Mouse (Mus musculus) gastrocnemius, postnatal 36 days (tissue): ENCODE measurements around the gene Tlk2. TPM values are rescaled to one million over a fixed set of nuclear protein-coding genes. Genes with fewer than 3 reads are reported as not detected.

Experiments used
- DNase-seq, 2 experiments: peaks; one replicate each; pipeline ENCODE4 v3.0.0; 2022
- intact Hi-C: fragments of 180-260 bp; cut with DNase I; formaldehyde crosslinking; loops from one replicate; pipeline ENCODE4 v1.15.1; 2025
- total RNA-seq, 2 experiments: library from RNA; stranded (reverse); gene quantifications; 2 replicates each; pipeline ENCODE4 v1.2.3; 2021

The Tlk2 gene
- total RNA-seq, 2 experiments from 2014 or later: 37.4 to 41.1 TPM

DNA sequence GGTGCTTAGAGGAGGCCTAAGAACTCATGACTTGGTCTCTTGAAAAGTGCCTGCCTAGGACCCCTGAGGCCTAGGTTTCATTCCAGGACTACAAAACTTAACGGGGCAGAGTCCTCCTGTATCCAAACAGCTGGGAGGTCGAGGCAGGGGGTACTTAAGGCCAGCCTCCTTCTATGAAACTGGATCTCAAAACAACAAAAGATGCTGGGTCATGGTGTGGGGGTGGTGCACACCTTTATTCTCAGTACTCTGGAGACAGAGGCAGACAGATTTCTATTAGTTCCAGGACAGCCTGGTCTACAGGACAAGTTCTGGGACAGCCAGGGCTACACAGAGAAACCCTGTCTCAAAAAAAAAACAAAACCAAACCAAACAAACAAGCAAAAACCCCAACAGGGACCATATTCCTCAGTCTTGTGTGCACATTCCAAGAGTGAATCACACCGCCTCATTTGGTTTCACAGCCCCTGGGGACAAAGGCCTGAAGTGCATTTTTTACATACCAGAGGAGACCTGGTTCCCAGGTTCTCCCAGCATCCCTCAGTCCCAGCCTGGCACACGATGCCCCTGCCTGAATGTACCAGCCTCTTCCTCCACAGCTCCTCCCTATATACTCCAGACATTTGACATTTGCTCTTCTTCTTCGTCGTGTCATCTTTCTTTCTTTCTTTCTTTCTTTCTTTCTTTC, 18.8 kb upstream of the Tlk2 start:
- no peak for DNase-seq
- intact Hi-C loops: no loop called here

DNA sequence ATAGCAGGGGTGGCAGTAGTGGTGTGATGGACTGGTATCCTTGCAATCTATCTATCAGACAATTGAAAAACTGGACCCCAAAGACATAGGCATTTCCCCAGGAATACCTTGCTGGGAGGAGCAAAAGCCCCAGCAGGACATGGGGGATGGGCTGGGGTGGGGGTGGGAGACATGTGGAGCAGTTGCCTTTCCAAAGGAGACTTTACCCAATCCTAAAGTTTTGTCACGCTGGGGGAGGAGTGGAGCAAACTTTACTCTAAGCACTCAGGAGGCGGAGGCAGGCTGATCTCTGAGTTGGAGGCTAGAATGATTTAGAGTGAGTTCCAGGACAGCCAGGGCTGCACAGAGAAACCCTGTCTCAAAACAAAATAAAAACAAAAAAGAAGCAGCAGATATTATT, 17.2 kb upstream of the Tlk2 start:
- no peak for DNase-seq
- intact Hi-C loops: no loop called here

DNA sequence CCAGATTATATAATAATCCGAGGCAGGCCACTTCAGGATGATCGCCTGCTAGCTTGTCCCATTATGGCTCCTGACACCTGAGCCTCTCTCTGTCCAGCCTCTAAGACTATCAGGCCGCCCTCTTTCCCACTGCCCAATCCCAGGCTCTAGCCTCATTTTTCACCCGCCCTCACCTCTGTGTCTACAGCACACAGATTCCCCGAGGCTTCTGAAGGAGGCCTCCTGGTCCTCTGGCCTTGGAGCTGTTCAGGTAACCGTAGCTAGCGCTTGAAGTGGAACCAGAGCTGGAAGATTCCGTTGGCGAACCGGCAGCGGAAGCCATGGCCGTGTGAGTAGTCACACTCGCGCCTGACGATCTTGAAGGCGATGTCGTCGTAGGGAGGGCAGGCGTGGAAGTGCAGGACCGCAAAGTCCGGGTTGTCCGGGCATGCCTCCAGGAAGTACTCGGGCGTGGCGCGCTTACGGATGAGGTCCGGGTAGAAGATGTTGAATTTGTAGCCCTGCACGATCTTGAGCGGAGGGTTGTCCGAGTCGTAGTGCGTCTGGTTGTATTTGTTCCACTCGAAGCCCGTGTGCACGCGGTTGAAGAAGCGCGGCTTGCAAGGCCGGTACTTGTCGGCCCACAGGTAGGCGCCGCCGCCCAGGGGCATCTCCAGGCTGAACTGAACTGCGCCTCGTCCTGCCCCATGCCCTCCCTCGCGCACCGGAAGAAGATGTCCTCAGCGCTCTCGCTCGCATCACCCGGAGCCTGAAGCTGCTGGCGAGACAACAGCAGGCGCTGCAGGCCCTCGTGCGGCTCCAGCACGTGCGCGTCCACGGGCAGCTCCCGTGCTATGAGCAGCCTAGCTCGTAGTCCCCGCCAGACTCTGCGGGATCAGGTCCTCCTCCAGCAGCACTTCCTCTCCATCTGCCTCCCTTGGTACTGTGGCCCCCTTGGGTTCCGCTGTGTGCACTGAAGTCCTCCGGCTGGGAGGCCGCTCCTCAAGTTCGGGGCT, 13.8 kb upstream of the Tlk2 start:
- no peak for DNase-seq
- intact Hi-C loops: no loop called here

DNA sequence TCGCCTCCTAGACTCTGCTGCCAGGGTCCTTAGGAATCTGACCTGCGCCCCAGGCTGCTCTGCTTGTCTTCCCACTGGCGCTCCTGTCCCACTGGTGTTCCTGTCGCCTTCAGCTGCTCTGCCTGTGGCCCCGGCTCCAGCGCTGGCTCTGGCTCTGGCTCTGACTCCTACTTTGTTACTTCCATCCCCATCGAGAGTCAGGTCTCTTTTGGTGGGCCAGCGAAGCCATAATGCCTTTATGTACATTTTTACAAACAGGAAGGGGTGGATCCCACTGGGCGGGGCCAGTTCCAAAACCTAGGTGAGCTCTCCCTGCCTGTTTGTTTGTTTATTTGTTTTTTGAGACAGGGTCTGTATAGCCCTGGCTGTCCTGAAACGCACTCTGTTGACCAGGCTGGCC, 11.8 kb upstream of the Tlk2 start:
- intact Hi-C loops: no loop called here
- DNase-seq: no peak

DNA sequence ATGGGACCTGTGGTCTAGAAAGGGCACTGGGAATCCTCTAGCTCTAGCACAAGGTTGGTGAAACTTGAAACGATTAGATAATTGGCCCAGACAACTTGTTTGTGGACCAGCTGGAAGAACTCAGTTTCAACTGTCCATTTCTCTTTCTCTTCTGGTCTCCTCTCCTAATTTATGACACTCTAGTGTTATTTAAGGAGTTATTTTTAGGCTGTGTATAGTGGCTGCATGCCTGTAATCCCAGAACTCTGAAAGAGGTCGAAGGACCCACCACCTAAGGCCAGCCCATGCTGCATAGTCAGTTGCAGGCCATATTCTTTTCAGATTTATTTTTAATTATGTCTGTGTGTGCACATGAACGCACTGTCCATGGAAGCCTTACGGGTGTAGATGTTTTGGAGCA, 916 bp downstream of the Tlk2 start:
- DNase-seq: no peak

DNA sequence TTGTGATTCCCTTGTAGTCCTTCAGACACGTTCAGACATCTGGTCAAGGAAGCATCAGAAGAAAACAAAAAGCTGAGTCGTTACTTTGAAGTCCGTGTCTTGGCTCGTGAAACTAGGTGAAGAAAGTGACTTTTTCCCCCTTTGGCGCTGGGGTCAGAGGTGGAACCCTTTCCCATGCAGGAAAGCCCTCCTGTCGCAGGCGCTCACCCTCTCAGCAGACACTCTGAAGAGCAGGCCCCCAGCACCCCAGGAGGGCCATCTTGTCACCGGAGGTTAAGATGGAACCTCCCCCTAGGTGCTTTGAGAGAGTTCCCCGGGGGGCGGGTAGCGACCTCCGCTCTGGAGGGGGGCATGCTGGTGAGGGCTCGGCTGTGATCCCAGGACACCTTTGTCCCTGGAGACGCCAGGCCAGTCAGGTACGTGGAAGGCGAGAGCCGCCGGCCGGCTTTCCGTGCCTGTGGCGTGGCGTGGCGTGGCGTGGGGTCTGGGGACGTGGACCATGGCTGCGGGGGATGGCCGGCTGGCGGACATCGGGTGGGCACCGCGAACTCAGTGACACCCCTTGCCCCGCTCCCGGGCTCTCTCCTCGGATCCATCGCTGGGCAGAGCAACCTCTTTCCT, 2.0 kb downstream of the Tlk2 start:
- intact Hi-C loops: no loop called here

More for the DNA sequence above, 916 bp downstream of the Tlk2 start:
- intact Hi-C loops: loop anchor here (5.0 kb wide), 1 partner anchor 52 kb away; the partner anchor contains the start of gene Mettl2

DNA sequence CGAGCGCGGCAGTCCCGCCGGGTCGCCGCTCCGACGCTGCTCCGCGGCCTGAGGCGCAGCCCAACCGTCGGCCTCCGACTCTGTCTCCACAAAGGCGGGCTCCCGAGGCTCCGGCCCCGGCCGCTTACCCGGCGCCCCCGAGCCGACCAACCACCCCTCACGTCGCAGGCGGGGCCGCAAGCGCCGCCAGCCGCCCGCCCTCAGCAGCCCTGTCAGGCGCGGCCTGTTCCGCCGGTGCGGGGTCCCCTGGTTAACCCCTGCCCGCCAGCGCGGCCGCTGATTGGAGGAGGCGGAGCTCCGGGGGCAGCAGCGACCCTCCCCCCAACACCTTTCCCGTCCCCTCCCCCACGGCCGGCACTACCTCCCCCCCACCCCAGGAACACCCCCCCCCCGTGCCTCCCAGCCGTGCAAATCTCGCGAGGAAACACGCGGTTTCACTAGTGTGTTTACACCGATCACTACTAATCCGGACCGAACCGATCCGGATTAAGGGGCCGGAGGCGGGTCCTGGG, 2.6 kb downstream of the Tlk2 start:
- intact Hi-C loops: no loop called here
- DNase-seq: peak; percentile 88

More for the DNA sequence above, 2.0 kb downstream of the Tlk2 start:
- peak in 1 of 2 experiments; percentile 40 for DNase-seq

DNA sequence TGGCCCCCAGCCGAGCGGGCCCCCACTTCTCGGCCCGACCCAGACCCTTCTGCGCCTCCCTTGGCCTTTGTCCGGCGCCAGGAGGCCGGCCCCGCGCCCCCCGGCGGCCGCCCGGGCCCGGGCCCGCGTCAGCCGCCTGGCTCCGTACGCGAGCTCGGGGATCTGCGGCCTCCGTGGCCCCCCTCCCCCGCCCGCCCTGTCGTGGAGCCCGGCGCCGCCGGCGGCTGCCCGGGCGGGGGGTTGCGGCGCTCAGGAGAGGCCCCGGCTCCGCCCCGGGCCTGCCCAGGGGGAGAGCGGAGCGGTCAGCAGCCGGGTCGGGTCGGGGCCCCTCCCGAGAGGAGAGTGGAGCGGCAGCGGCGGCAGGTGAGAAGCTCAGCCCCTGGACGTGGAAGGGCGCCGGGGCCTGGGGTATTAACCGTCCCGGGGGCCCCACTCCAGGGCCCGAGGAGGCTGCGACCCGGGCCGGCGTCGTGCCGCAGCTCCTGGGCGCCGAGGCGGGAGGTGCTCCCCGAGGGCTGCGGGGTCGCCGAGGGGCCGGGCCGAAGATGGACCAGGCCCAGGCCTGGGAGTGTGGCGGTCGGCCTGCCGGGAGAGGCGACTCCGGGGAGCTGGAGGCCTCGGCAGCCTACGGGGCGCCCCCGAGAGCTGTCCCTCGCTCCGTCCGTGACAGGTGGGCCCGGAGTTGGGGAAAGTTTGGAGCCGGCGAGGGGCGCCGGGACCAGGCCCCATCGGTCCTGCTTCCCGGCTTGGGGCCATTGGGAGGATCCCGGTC, 3.3 kb downstream of the Tlk2 start:
- intact Hi-C loops: no loop called here
- peak; percentile 14 to 54 for DNase-seq

DNA sequence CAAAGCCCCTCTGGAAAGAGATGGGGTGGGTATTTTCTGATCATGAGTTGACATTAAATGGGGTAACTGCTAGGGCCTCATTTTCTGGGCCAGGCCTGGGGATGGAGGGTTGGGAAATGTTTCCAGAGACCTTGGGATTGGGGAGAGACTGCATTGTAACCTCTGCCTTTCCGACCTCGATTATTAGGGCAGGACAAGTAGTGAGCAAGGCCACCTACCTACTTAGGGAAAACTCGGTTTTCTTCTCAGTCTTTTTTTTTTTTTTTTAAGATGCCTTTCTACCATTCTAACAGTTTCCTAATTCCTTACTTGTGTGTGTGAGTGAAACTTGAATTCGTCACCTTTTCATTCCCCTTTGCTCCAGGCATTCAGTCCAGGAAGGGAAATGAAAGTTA, 3.9 kb downstream of the Tlk2 start:
- intact Hi-C loops: no loop called here
- no peak for DNase-seq

DNA sequence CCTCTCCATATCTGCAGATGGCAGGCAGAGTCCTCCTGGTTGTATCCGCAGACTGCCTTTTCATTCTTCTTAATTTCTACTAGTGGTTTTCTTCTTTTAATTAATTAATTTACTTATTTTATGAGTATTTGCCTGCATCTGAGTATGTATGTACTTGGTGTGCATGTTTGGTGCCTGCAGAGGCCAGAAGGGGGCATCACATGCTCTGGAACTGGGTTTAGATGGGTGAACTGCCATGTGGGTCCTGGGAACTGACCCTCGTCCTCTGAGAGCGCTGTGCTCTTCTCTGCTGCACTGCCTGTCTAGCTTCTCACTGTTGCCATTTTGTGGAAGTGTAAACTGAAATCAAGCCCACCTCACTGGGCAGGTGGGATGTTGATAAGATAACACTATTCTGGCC, 6.1 kb downstream of the Tlk2 start:
- no peak for DNase-seq
- intact Hi-C loops: no loop called here

DNA sequence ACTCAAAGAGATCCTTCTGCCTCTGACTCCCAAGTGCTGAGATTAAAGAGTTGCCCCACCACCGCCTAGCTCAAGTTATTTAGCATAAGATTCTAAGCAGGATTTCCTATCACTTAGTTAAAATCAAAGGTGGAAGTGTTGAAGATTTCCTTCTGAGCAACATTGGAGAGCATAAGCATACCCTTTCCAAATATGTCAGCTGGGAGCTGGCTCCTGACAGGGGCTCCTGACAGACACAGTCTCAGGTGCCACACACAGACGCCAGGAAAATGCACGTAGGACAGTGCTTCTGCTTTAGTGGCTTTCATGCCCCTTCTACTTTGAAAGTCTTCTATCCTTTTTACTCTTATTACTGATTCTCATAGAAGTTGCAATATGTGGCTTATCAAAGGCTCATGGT, 13.6 kb downstream of the Tlk2 start:
- intact Hi-C loops: loop anchor here (5.0 kb wide), 1 partner anchor 40 kb away; no protein-coding TSS in a partner anchor
- DNase-seq: no peak

DNA sequence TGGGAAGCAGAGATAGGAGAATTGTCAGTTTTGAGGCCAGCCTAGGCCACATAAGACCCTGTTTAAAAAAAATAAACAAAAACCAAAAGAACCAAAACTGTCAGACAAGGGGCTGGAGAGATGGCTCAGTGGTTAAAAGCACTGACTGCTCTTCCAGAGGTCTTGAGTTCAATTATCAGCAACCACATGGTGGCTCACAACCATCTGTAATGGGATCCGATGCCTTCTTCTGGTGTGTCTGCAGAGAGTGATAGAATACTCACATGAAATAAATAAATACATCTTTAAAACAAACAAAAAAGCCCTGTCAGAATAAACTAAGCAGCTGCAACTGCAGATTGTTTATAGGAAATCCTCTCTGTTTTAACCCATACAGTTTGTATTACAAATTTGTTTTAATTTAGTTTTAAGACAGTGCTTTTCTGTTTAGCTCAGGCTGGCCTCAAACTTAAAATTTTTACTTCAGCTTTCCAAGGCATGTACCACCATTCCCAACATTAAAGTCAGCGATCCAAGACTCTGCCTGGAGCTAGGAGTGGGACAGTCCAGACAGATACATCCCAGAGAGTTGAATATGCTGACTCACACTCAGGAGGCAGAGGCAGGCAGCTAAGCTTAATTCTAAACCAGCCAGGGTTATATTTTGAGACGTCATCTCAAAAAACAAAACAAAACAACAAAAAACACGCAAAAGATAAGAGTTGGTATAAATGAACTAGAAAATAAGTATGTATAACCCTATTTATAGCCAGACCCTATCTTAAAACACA, 18.5 kb downstream of the Tlk2 start:
- no peak for DNase-seq
- intact Hi-C loops: no loop called here

DNA sequence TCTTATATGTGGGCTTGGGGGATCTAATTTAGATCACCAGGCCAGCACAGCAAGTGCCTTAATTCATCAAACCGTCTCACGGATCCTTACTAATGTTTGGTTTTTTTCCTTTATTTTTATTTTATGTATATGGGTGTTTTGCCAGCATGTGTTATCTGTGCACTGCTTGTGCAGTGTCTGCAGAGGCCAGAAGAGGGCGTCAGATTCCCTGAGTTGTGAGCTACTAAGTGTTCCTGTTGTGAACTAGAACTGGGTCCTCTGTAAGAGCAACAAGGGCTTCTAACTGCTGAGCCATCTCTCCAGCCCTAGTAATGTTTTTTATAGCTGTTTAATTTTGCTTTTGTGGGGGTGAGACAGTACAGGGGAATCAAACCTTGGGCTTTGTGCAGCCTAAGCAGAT, 23.8 kb downstream of the Tlk2 start:
- no peak for DNase-seq
- intact Hi-C loops: no loop called here

DNA sequence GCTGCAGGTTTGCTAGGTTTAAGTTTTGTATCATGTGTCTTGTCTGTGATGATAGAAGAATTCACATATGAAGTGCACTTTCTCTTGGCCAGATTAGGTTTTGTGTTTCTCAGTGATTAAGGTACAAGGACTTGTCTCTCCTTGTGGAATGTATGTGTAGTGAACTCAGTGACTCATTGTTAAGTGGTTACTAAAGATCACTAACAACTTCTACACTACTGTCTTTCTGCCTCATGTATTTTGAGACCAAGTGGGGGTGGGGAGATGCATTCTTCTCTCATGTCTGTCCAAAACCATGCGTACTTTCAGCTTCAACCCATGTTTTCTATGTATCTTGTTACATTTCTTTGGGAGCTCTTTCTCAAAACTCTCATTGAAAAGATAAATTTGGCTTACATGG, 31.4 kb downstream of the Tlk2 start:
- intact Hi-C loops: no loop called here
- no peak for DNase-seq

DNA sequence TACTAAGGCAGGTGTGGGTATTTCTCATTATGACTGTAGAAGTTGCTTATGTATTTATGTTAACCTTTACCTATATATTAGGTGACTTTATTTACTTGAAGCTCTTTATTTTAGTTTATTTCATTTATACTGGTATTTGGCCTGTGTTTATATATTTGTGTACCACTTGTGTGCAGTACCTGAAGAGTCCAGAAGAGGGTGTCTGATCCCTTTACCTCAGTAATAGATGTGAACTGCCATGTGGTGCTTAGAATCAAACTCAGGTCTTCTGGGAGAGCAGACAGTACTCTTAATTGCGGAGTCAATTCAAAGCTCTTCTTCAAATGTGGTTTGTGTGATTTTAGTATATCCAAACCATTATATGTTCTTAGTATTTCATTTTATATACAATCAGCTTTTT, 35.6 kb downstream of the Tlk2 start:
- DNase-seq: no peak
- intact Hi-C loops: no loop called here

DNA sequence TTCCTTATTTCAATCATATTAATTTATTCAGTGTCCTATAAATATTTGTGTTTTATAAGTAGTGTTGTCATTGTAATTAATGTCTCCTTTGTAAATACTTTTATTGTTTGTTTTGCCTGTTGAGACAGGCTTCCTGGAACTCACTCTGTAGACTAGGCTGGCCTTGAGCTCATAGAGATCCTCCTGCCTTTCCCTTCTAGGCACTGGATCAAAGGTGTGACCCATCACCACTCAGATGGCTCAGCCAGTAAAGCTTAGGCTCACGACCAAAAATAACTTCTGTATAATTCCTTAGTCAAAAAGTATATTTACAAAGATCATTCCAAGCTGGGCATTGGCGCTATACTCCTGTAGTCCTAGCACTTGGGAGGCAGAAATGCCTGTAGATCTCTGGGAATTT, 39.2 kb downstream of the Tlk2 start:
- intact Hi-C loops: no loop called here
- DNase-seq: no peak

DNA sequence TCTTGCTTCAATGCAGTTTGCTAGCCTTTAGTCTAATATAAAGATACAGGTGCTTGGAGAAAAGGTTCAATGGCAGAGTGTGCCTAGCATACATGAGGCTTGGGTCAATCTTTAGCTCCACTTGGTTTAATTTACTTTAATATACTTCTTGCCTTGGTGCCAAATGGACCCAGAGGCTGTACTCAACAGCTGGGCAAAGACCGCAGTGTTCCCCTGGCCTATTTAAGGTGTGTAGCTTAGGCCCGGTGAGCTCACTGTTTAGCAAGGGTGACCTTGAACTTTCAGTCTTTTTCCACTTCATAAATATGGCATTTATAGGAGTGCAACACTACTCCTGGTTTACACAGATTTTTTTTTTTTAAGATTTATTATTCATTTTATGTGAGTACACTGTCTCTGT, 55.9 kb downstream of the Tlk2 start:
- intact Hi-C loops: loop anchor here (5.0 kb wide), 1 partner anchor 42 kb away; no protein-coding TSS in a partner anchor
- no peak for DNase-seq

DNA sequence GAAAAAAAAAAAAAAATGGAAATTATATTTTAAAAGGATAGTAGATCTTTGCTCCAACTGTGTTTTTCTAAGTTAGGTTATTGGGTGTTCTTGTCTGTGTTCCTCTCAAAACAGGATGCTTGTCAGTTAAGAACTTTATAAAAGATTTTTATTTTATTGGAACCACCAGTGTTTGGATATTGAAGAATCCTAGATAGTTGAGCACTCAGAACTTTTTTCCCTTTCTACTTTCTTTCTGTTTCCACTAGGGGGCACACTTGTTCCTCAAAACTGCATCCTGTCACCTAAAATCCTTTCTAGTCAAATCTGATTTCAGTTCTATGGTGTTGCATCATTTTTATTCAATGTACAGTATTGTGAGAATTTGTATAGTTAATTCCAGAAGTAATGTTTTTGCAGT, 62.4 kb downstream of the Tlk2 start:
- intact Hi-C loops: no loop called here
- no peak for DNase-seq

DNA sequence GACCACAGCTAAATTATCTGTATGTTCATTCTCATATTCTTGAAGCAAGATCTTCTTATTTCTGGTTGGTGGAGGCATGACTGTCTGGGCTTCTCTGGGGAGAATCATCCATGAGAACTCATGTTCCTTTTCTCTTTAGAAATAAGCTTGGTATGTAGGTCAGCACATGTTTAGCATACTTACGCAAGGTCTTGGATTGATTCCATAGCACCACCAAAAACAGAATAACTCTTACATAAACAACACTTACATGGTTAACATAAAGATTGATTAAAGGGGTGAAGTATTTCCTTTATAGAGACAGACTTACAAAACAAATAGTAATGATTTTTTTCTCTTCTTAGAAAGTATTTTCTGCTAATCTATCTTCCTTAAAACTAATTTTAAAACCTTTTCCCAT, 67.8 kb downstream of the Tlk2 start:
- intact Hi-C loops: no loop called here
- no peak for DNase-seq
